Mouse (Mus musculus): ENCODE results near the gene Sstr3. TPM values are rescaled to one million over a fixed set of nuclear protein-coding genes. Genes with fewer than 3 reads are reported as not detected.

Sstr3 gene
- polyA plus RNA-seq, 1 experiment from 2014 or later = 0.10 TPM

GRCm38 (mm10) chr15:78529428-78529990, 15.0 kb downstream of the Sstr3 start:
- Histone ChIP-seq H3K9me3 (ENCODE audit: low read length) (no peaks in the 10 kb centered on the region), H3K4me3 (ENCODE audit: low read depth, low read length) (peak overlapping the region; percentile 36), H3K36me3 (ENCODE audit: insufficient read depth, low read length) (no peaks in the 10 kb centered on the region), H3K27me3 (replicated peaks; ENCODE audit: insufficient read depth, low read length) (no peaks in the 10 kb centered on the region), H3K27ac (ENCODE audit: low read length) (peak overlapping the region; percentile 76), H3K4me2 (replicated peaks; ENCODE audit: low read depth, low read length) (peak overlapping the region; percentile 48), H3K4me1 (ENCODE audit: insufficient read depth, low read depth, low read length) (peaks cover 8% of the 10 kb centered on the region; the same call in 1 of the 2 replicates), H3K9ac (replicated peaks; ENCODE audit: low read depth) (peak overlapping the region; percentile 32; the same call in 1 of the 2 replicates)
- 5% methylated on average over 14 of the region's 15 CpGs for whole genome bisulfite sequencing
- DNase-seq (ENCODE audit: low spot score) (peak; percentile 75), ATAC-seq (peak; percentile 39)
- TF ChIP-seq CTCF (IDR thresholded peaks at IDR 0.05) = no peak
- no peak for TF ChIP-seq EP300 (IDR thresholded peaks at IDR 0.05)

GRCm38 (mm10) chr15:78528726-78529411, 15.6 kb downstream of the Sstr3 start:
- DNase-seq (ENCODE audit: low spot score) = peak; percentile 45
- ATAC-seq = no peak
- H3K9me3 ChIP-seq (ENCODE audit: low read length) = no peaks in the 10 kb centered on the region
- H3K36me3 ChIP-seq (ENCODE audit: insufficient read depth, low read length) = no peaks in the 10 kb centered on the region
- peak overlapping the region; percentile 48 for H3K4me2 ChIP-seq (replicated peaks; ENCODE audit: low read depth, low read length)
- peaks cover 8% of the 10 kb centered on the region; the same call in 1 of the 2 replicates for H3K4me1 ChIP-seq (ENCODE audit: insufficient read depth, low read depth, low read length)
- H3K4me3 ChIP-seq (ENCODE audit: low read depth, low read length) = peak overlapping the region; percentile 36
- H3K27ac ChIP-seq (ENCODE audit: low read length) = peak overlapping the region; percentile 76
- H3K9ac ChIP-seq (replicated peaks; ENCODE audit: low read depth) = peak overlapping the region; percentile 32; the same call in 1 of the 2 replicates
- no peak for TF ChIP-seq EP300 (IDR thresholded peaks at IDR 0.05)
- no peak for TF ChIP-seq CTCF (IDR thresholded peaks at IDR 0.05)
- 20% methylated on average over 10 of the region's 11 CpGs for WGBS
- H3K27me3 ChIP-seq (replicated peaks; ENCODE audit: insufficient read depth, low read length) = no peaks in the 10 kb centered on the region

GRCm38 (mm10) chr15:78527973-78528372, 16.5 kb downstream of the Sstr3 start:
- TF ChIP-seq EP300 (IDR thresholded peaks at IDR 0.05) = no peak
- no peak for TF ChIP-seq CTCF (IDR thresholded peaks at IDR 0.05)
- 46% methylated on average over 7 of the region's 7 CpGs for WGBS
- no peaks in the 10 kb centered on the region for H3K9me3 ChIP-seq (ENCODE audit: low read length)
- H3K4me1 ChIP-seq (ENCODE audit: insufficient read depth, low read depth, low read length) = peaks cover 8% of the 10 kb centered on the region; the same call in 1 of the 2 replicates
- H3K36me3 ChIP-seq (ENCODE audit: insufficient read depth, low read length) = no peaks in the 10 kb centered on the region
- H3K9ac ChIP-seq (replicated peaks; ENCODE audit: low read depth) = no peak overlapping the region
- no peak for ATAC-seq
- peak; percentile 31 for DNase-seq (ENCODE audit: low spot score)
- no peak overlapping the region for H3K4me3 ChIP-seq (ENCODE audit: low read depth, low read length)
- H3K27me3 ChIP-seq (replicated peaks; ENCODE audit: insufficient read depth, low read length) = no peaks in the 10 kb centered on the region
- peak overlapping the region; percentile 48; the same call in 1 of the 2 replicates for H3K4me2 ChIP-seq (replicated peaks; ENCODE audit: low read depth, low read length)
- H3K27ac ChIP-seq (ENCODE audit: low read length) = peak overlapping the region; percentile 76; the same call in 1 of the 2 replicates

GRCm38 (mm10) chr15:78524163-78524562, 20.3 kb downstream of the Sstr3 start:
- Histone ChIP-seq H3K4me2 (replicated peaks; ENCODE audit: low read depth, low read length) (no peak overlapping the region), H3K9ac (replicated peaks; ENCODE audit: low read depth) (no peak overlapping the region), H3K9me3 (ENCODE audit: low read length) (no peaks in the 10 kb centered on the region), H3K27me3 (replicated peaks; ENCODE audit: insufficient read depth, low read length) (no peaks in the 10 kb centered on the region), H3K4me3 (ENCODE audit: low read depth, low read length) (no peak overlapping the region), H3K27ac (ENCODE audit: low read length) (no peak overlapping the region), H3K4me1 (ENCODE audit: insufficient read depth, low read depth, low read length) (no peaks in the 10 kb centered on the region; the same call in 1 of the 2 replicates), H3K36me3 (ENCODE audit: insufficient read depth, low read length) (no peaks in the 10 kb centered on the region)
- ATAC-seq (no peak), DNase-seq (ENCODE audit: low spot score) (no peak)
- 74% methylated on average over 5 of the region's 5 CpGs for WGBS
- TF ChIP-seq EP300 (IDR thresholded peaks at IDR 0.05) = no peak

GRCm38 (mm10) chr15:78521892-78522291, 22.6 kb downstream of the Sstr3 start:
- no peak overlapping the region for H3K4me3 ChIP-seq (ENCODE audit: low read depth, low read length)
- no peak for DNase-seq (ENCODE audit: low spot score)
- H3K27ac ChIP-seq (ENCODE audit: low read length) = no peak overlapping the region
- no peak overlapping the region for H3K4me2 ChIP-seq (replicated peaks; ENCODE audit: low read depth, low read length)
- H3K9me3 ChIP-seq (ENCODE audit: low read length) = no peaks in the 10 kb centered on the region
- no peaks in the 10 kb centered on the region for H3K36me3 ChIP-seq (ENCODE audit: insufficient read depth, low read length)
- no peaks in the 10 kb centered on the region for H3K27me3 ChIP-seq (replicated peaks; ENCODE audit: insufficient read depth, low read length)
- H3K9ac ChIP-seq (replicated peaks; ENCODE audit: low read depth) = no peak overlapping the region
- no peaks in the 10 kb centered on the region for H3K4me1 ChIP-seq (ENCODE audit: insufficient read depth, low read depth, low read length)
- TF ChIP-seq EP300 (IDR thresholded peaks at IDR 0.05) (no peak), CTCF (IDR thresholded peaks at IDR 0.05) (no peak)
- WGBS = 55% methylated on average over 6 of the region's 6 CpGs
- ATAC-seq = no peak

GRCm38 (mm10) chr15:78521331-78521730, 23.2 kb downstream of the Sstr3 start:
- Histone ChIP-seq H3K9me3 (ENCODE audit: low read length) (no peaks in the 10 kb centered on the region), H3K36me3 (ENCODE audit: insufficient read depth, low read length) (no peaks in the 10 kb centered on the region), H3K4me2 (replicated peaks; ENCODE audit: low read depth, low read length) (no peak overlapping the region), H3K4me3 (ENCODE audit: low read depth, low read length) (no peak overlapping the region), H3K27ac (ENCODE audit: low read length) (no peak overlapping the region), H3K4me1 (ENCODE audit: insufficient read depth, low read depth, low read length) (no peaks in the 10 kb centered on the region), H3K9ac (replicated peaks; ENCODE audit: low read depth) (no peak overlapping the region), H3K27me3 (replicated peaks; ENCODE audit: insufficient read depth, low read length) (no peaks in the 10 kb centered on the region)
- no peak for TF ChIP-seq EP300 (IDR thresholded peaks at IDR 0.05)
- no peak for TF ChIP-seq CTCF (IDR thresholded peaks at IDR 0.05)
- 72% methylated on average over 8 of the region's 8 CpGs for WGBS
- DNase-seq (ENCODE audit: low spot score) = no peak
- ATAC-seq = no peak
